Mouse (Mus musculus) heart, embryonic 11.5 days (tissue): ENCODE measurements around the gene Sox5. TPM values are rescaled to one million over a fixed set of nuclear protein-coding genes. Genes with fewer than 3 reads are reported as not detected.

ENCODE experiments used
- ATAC-seq: fragments of 200-750 bp; cut with Nextera tagmentation; replicated peaks from 2 replicates; pipeline ENCODE4 v1.8.0; 2017; ENCODE audit warnings: moderate library complexity; ENCODE audit not compliant: insufficient number of reproducible peaks, low FRiP score, low TSS enrichment
- H3K27ac ChIP-seq: fragments of 300-500 bp; sonication (generic); 2 replicates; pipeline ENCODE4 v1.5.1; 2014; ENCODE audit warnings: mild to moderate bottlenecking, low read depth, low read length
- H3K27me3 ChIP-seq: fragments of 300-500 bp; sonication (generic); 2 replicates; pipeline ENCODE4 v1.6.1; 2014; ENCODE audit warnings: mild to moderate bottlenecking, low read length, mixed read lengths; ENCODE audit not compliant: control insufficient read depth, insufficient read depth
- H3K36me3 ChIP-seq: fragments of 300-500 bp; sonication (generic); 2 replicates; pipeline ENCODE4 v1.6.1; 2014; ENCODE audit warnings: mild to moderate bottlenecking, low read length, moderate library complexity, mixed read lengths; ENCODE audit not compliant: control insufficient read depth, insufficient read depth
- H3K4me1 ChIP-seq: fragments of 300-500 bp; sonication (generic); 2 replicates; pipeline ENCODE4 v1.6.1; 2014; ENCODE audit warnings: low read length; ENCODE audit not compliant: control insufficient read depth, insufficient read depth
- H3K4me2 ChIP-seq: fragments of 300-500 bp; sonication (generic); 2 replicates; pipeline ENCODE4 v1.6.1; 2014; ENCODE audit warnings: mild to moderate bottlenecking, moderate library complexity
- H3K4me3 ChIP-seq: fragments of 300-500 bp; sonication (generic); 2 replicates; pipeline ENCODE4 v1.5.1; 2014; ENCODE audit warnings: low read depth, low read length
- H3K9ac ChIP-seq: fragments of 300-500 bp; sonication (generic); 2 replicates; pipeline ENCODE4 v1.6.1; 2014; ENCODE audit warnings: mild to moderate bottlenecking, low read depth, low read length, moderate library complexity
- H3K9me3 ChIP-seq: fragments of 300-500 bp; sonication (generic); replicated peaks from 2 replicates; pipeline ENCODE4 v1.6.1; 2016; ENCODE audit warnings: low read length; ENCODE audit not compliant: control insufficient read depth
- WGBS: fragments of 180-500 bp; shearing (Covaris S2); extraction: QIAGEN DNeasy Blood & Tissue Kit; methylation state at CpG from one replicate; pipeline ENCODE4 v1.1.7; 2014; ENCODE audit not compliant: insufficient replicate concordance; 5-methylcytosine and 5-hydroxymethylcytosine counted together
- polyA plus RNA-seq: library from polyadenylated mRNA; unstranded; fragments of >200 nt; fragmentation: Nextera tagmentation; extraction: Ambion mirVana; gene quantifications from 2 replicates; pipeline ENCODE4 v1.2.1, GENCODE M21; 2014

Sox5 gene
- polyA plus RNA-seq, 1 experiment from 2014 or later: 16.2 TPM

DNA sequence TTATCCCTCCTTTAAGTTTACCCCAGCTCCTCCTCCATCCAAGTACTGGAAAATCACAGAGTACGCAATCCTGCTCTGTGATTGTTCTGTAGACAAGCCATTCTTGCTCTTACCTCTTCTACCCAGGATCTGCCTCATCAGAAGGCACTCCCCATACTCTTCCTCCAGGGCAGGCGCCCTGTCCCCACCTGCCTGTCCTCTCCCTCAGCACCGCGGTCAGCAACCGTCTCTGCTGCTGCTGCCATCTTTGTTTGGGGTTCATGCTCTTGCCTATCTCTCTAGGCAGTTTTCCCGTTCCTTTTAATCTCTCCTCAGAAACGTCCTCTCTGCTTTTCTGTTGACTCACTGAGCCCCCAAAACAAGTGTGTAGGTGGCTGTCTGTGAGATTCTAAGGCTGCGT is 236.2 kb downstream of the Sox5 start:
- ATAC-seq: no peak
- 90% methylated on average over 8 of the region's 8 CpGs for WGBS
- H3K27ac ChIP-seq: no peak overlapping the region
- no peaks in the 10 kb centered on the region for H3K27me3 ChIP-seq
- no peak overlapping the region for H3K4me2 ChIP-seq
- H3K4me3 ChIP-seq: no peak overlapping the region
- H3K9me3 ChIP-seq: peaks cover 2% of the 10 kb centered on the region; the same call in 1 of the 2 replicates
- H3K4me1 ChIP-seq: no peaks in the 10 kb centered on the region
- no peak overlapping the region for H3K9ac ChIP-seq
- no peaks in the 10 kb centered on the region for H3K36me3 ChIP-seq

DNA sequence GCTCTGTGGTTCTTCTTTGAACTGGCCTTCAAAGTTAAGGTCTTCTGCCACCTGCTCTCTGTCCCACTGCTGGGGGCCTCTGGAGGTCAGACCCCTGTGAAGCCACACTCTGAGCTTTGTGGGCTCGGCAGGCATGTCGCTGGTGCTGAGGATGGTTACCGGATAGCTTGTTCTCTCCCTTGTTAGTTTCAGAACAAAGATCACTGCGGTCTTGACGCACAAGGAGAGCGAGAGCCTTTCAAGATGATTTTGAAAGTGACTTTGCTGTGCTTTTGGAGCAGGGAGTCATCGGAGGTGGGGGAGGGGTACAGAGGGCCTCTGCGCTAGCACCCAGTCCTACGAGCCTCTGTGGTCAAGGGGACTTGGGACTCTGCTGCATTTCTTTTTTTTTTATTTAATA is 240.5 kb downstream of the Sox5 start:
- WGBS: 89% methylated on average over 9 of the region's 9 CpGs
- Histone ChIP-seq H3K9ac (no peak overlapping the region), H3K36me3 (no peaks in the 10 kb centered on the region), H3K9me3 (peaks cover 2% of the 10 kb centered on the region; the same call in 1 of the 2 replicates), H3K4me1 (no peaks in the 10 kb centered on the region), H3K27ac (no peak overlapping the region), H3K4me3 (no peak overlapping the region), H3K4me2 (no peak overlapping the region), H3K27me3 (no peaks in the 10 kb centered on the region)
- no peak for ATAC-seq

DNA sequence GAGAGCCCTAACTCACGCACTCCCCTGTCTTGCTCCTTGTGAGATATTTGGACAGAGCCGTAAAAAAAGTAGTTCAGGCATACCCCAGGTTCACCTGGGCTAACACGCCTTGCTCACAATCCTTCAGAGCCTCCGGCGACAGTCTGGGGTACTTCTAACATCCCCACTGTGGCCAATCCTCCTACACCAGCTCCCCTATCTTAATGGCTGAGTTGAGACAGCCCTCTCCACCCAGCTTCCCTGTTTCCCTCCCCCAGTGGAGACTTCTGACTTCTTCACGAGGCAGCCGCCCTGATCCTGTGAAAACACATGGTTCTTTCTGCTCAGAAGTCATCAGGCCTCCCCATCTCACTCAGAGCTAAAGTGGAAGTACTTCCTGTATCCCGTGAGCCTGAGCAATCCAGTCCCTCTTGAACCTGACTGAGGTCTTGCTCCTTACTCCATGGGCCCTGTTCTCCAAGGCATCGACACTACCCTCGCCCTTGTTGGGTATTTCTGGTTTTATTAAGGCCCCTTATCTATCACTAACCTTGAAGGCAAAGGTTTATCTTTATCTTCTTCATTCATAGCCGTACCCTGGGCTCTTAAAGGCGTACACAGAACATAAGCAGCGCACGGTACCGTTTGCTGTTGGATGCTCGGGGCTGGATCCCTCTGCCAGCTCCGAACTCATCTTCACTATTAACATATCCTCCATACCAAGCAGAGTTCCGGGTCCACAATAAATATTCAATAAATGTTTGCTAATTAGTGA is 242.2 kb downstream of the Sox5 start:
- no peaks in the 10 kb centered on the region for H3K9me3 ChIP-seq
- no peaks in the 10 kb centered on the region for H3K27me3 ChIP-seq
- H3K36me3 ChIP-seq: no peaks in the 10 kb centered on the region
- H3K9ac ChIP-seq: no peak overlapping the region
- 75% methylated on average over 18 of the region's 18 CpGs for WGBS
- H3K4me1 ChIP-seq: no peaks in the 10 kb centered on the region
- no peak overlapping the region for H3K4me3 ChIP-seq
- H3K4me2 ChIP-seq: no peak overlapping the region
- ATAC-seq: no peak
- no peak overlapping the region for H3K27ac ChIP-seq

DNA sequence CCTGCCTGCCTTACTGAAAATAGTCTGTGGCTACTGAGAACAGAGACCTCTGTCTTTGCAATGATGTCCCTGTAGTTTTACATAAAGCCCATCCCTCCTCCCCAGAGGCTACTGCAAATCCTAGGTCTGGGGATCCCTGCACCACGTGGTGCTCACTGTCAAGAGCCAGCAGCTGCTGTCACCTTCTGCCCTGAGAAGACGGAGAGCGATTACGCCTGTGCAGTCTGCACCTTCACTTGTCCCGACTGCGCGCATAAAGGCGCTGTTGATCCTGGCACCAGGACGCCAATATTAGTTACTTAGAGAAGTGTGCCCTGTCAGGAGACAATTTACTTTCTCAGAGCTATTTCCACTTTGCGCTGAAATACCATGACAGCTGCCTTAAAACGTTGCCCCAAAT is 258.3 kb downstream of the Sox5 start:
- Histone ChIP-seq H3K27ac (no peak overlapping the region), H3K4me2 (peak overlapping the region; percentile 33), H3K9me3 (no peaks in the 10 kb centered on the region), H3K27me3 (no peaks in the 10 kb centered on the region), H3K4me1 (no peaks in the 10 kb centered on the region), H3K9ac (no peak overlapping the region), H3K4me3 (no peak overlapping the region), H3K36me3 (no peaks in the 10 kb centered on the region)
- 48% methylated on average over 11 of the region's 11 CpGs for WGBS
- ATAC-seq: no peak

DNA sequence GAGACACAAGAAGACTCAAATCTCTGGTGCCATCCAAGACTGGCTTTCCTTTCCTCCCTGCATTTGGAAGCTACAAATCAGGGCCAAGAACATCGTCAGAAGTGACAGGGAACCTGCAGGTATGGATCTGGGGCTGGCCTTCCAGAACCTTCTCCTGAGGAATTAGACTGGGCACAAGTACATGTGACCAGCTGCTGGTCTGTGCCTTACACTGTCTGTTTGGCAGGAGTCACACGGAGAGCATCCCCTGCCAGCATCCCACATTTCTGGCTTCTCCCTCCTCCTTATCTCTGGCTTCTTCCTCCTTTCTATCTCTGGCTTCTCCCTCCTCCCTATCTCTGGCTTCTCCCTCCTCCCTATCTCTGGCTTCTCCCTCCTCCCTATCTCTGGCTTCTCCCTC is 263.0 kb downstream of the Sox5 start:
- WGBS: 72% methylated on average over 2 of the region's 2 CpGs
- Histone ChIP-seq H3K4me3 (no peak overlapping the region), H3K36me3 (no peaks in the 10 kb centered on the region), H3K4me2 (no peak overlapping the region), H3K27me3 (no peaks in the 10 kb centered on the region), H3K4me1 (peaks cover 3% of the 10 kb centered on the region; the same call in 1 of the 2 replicates), H3K9me3 (no peaks in the 10 kb centered on the region), H3K27ac (no peak overlapping the region), H3K9ac (no peak overlapping the region)
- no peak for ATAC-seq

DNA sequence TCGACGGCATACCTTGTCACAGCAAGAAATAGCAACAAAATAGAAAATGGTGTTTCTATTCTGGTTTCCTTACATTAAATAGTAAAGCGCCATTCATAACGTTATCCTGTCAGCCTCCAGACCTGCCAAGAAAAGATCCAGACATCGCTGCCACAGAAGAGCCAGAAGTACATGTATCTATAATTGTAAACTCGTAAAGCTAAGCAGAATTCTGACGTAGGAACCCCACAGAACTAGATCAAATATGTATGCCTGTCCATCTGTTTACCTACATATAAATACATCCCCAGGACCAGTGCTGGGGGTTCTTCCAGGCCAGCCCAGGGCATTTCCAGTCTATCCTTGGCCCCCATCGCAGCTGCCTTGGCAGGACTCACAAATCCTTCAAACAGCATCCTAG is 265.9 kb downstream of the Sox5 start:
- Histone ChIP-seq H3K9me3 (no peaks in the 10 kb centered on the region), H3K4me3 (no peak overlapping the region), H3K4me1 (peaks cover 6% of the 10 kb centered on the region; the same call in 1 of the 2 replicates), H3K27ac (no peak overlapping the region), H3K4me2 (no peak overlapping the region), H3K9ac (no peak overlapping the region), H3K36me3 (no peaks in the 10 kb centered on the region), H3K27me3 (no peaks in the 10 kb centered on the region)
- no peak for ATAC-seq
- whole genome bisulfite sequencing: 70% methylated on average over 8 of the region's 8 CpGs

DNA sequence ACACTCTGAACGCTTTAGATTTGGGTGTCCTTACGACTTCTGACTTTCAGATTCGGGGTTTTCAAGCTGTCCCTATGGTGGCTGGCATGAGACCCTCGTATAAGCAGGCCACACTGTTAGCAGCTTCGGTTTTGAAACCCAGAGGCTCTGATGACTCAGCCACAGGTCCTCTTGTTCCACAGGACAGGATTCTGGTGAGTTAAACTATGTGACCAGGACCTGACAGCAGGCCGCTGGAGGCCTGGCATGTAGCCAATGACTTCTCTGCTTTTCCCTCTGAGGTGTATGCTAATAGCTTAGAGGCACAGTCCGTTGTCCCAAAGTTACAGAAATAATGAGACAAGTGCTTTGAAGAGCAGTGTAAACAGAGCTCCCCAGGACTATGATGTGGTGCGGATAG is 268.0 kb downstream of the Sox5 start:
- no peak overlapping the region for H3K4me2 ChIP-seq
- H3K9me3 ChIP-seq: no peaks in the 10 kb centered on the region
- H3K4me1 ChIP-seq: peaks cover 6% of the 10 kb centered on the region; the same call in 1 of the 2 replicates
- H3K27ac ChIP-seq: no peak overlapping the region
- no peak overlapping the region for H3K9ac ChIP-seq
- ATAC-seq: 0 out of 2 replicates have a peak, but pooled peaks have one; percentile 35
- H3K36me3 ChIP-seq: no peaks in the 10 kb centered on the region
- H3K27me3 ChIP-seq: no peaks in the 10 kb centered on the region
- WGBS: 60% methylated on average over 8 of the region's 8 CpGs
- no peak overlapping the region for H3K4me3 ChIP-seq

DNA sequence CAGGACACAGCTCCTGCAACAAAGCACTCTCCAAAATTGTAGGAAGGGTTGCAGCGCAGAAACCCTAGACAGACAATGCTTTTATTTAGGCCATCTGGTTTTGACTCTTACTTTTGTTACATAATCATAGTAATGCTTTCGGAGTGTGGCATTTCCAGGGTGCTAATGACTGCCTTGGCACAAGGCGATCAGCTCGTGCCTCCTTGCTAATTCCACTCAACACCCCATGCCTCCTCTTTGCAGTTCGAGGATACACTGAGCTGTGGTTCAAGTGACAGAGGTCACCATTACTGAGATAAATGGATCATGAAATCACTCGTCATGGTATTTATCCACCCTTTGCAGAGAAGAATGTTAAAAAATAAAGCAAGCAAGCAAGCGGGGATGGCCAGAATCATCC is 269.9 kb downstream of the Sox5 start:
- Histone ChIP-seq H3K4me1 (peaks cover 6% of the 10 kb centered on the region; the same call in 1 of the 2 replicates), H3K9ac (no peak overlapping the region), H3K4me2 (no peak overlapping the region), H3K36me3 (no peaks in the 10 kb centered on the region), H3K27me3 (no peaks in the 10 kb centered on the region), H3K4me3 (no peak overlapping the region), H3K27ac (no peak overlapping the region), H3K9me3 (no peaks in the 10 kb centered on the region)
- ATAC-seq: no peak
- 74% methylated on average over 7 of the region's 7 CpGs for WGBS

DNA sequence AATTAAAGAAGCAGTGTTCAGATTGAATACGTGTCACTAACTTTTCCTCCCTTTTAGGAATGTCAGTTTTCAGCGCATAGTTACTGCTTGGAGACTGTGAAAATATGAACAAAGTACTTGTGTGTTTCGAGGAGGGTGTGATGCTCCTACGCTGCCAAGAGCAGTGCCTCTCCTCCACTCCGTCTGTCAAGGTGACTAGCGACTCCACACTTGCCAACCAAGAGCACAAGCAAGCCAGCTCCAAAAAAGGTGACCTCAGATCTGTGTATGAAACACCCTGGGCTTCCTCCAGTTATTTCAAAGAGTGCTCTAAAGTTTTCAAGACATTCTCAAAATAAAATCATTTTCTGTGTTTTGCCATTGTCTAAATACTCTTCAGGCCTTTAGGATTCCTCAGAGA is 271.6 kb downstream of the Sox5 start:
- ATAC-seq: no peak
- WGBS: 81% methylated on average over 6 of the region's 6 CpGs
- no peaks in the 10 kb centered on the region for H3K27me3 ChIP-seq

More for the DNA sequence above, 271.6 kb downstream of the Sox5 start:
- H3K4me3 ChIP-seq: no peak overlapping the region
- H3K4me1 ChIP-seq: peaks cover 6% of the 10 kb centered on the region; the same call in 1 of the 2 replicates
- no peak overlapping the region for H3K27ac ChIP-seq
- H3K9ac ChIP-seq: no peak overlapping the region
- H3K36me3 ChIP-seq: no peaks in the 10 kb centered on the region
- no peak overlapping the region for H3K4me2 ChIP-seq
- no peaks in the 10 kb centered on the region for H3K9me3 ChIP-seq
